Mouse (Mus musculus): ENCODE measurements around the gene Sipa1l2. TPM values are rescaled to one million over a fixed set of nuclear protein-coding genes. Genes with fewer than 3 reads are reported as not detected.

Sipa1l2 gene
- 1.4 TPM for polyA plus RNA-seq (2017; shearing (Covaris generic))

GRCm38 (mm10) chr8:125569533-125570365 is at the start of gene Sipa1l2:
Sipa1l2 (minus strand) TSS chr8:125569808.

Other genes with a start within 250 kb of the Sipa1l2 start
- 0.11 TPM for gene Map10, start 100.0 kb upstream of the Sipa1l2 start, polyA plus RNA-seq (2017; shearing (Covaris generic))
- gene Ntpcr, start 160.2 kb upstream of the Sipa1l2 start, polyA plus RNA-seq (2017; shearing (Covaris generic)) = 30.6 TPM

Measured in inflammation-experienced regulatory T-cells, adult 16 weeks (primary cell).